Comparison of ENCODE assay signal across 17 mouse cellular contexts in genomic region chr13:41599977-41600376, GRCm38 (mm10). TPM values are rescaled to one million over a fixed set of nuclear protein-coding genes. Genes with fewer than 3 reads are reported as not detected.
DNase-seq lines count a peak whose midpoint lies in the region; TF ChIP-seq lines count a peak whose summit lies in the region.
"Had no signal": no experiment of that assay in that cellular context is flagged by ENCODE, and none has a peak within 500 bp of the region (broad histone marks: within the 10 kb centered on the region; RNA-seq: fewer than 3 reads in every experiment).

No protein-coding gene starts in this region.

- peak; percentile 32 for DNase-seq in adrenal gland, postnatal 14 days
- DNase-seq in adrenal gland, postnatal 36 days = no peak
- peak; percentile 87 for DNase-seq in 416B (ENCODE audit: low read depth)
- DNase-seq in c-Kit-positive CD71-negative TER-119-negative erythroid progenitor cells, embryonic 14.5 days (ENCODE audit: low read depth) = peak; percentile 42
- DNase-seq in lung, postnatal 25 days (ENCODE audit: low spot score) = peak; percentile 79
- no peak for DNase-seq in right cerebral cortex, adult 18-20 months
- no peak for DNase-seq in thymus, postnatal 0 days (ENCODE audit: low spot score)
- DNase-seq in gastrocnemius, adult 2 months = no peak
- DNase-seq: cerebellum, postnatal 14 days; gastrocnemius, postnatal 36 days; kidney, adult 9 months; lung, embryonic 14.5 days; midbrain, embryonic 14.5 days; right cerebral cortex, postnatal 14 days had no signal

- TF ChIP-seq CTCF in gastrocnemius, adult 2 months (IDR thresholded peaks at IDR 0.05) = no peak

- intact Hi-C loops in gastrocnemius, adult 2 months (cut with DNase I) = no loop called here

- no peak overlapping the region for H3K27ac ChIP-seq in gastrocnemius, adult 2 months
- H3K27ac ChIP-seq: embryonic facial prominence, embryonic 13.5 days; layer of hippocampus, adult 2 months; stomach, postnatal 0 days had no signal

- H3K4me3 ChIP-seq in gastrocnemius, adult 2 months = no peak overlapping the region
- H3K4me3 ChIP-seq: embryonic facial prominence, embryonic 13.5 days; layer of hippocampus, adult 2 months had no signal

RNA-seq across cellular contexts. Expression of gene Tmem170b, which starts 5.7 kb away (rescaled TPM):
- total RNA-seq in adrenal gland, postnatal 14 days (2021) = 21.9 and 22.8 TPM in 2 replicates
- 10 to 100 TPM; 23.0 to 29.0 TPM for total RNA-seq in adrenal gland, postnatal 36 days (2021)
- 7.9 and 10.2 TPM in 2 replicates for polyA plus RNA-seq in thymus, postnatal 0 days (2015; fragmentation: Nextera tagmentation; extraction: Ambion mirVana)
- total RNA-seq in gastrocnemius, adult 2 months (2021) = 10 to 100 TPM; 24.8 to 29.0 TPM

Comparison
In these comparisons a context has a peak if more than half of its experiments do, and no peak if none do; other contexts are left out.
1. DNase-seq: peak in adrenal gland, postnatal 14 days (single experiment), 416B (single experiment), c-Kit-positive CD71-negative TER-119-negative erythroid progenitor cells, embryonic 14.5 days (single experiment) and lung, postnatal 25 days (single experiment); none in adrenal gland, postnatal 36 days (0 of 2), right cerebral cortex, adult 18-20 months (single experiment), thymus, postnatal 0 days (single experiment) and gastrocnemius, adult 2 months (single experiment).